Mouse (Mus musculus): ENCODE measurements at regions not wholly inside any gene's neighbourhood (a gene's known extent, or its start where the extent isn't known, plus 50 kb on each side); places are given as distances from the start of the nearest gene placed in this dataset.

- 33% methylated on average over 5 of the region's 5 CpGs for WGBS
- Histone ChIP-seq H3K4me3 (ENCODE audit: low read depth, low read length) (no peak overlapping the region), H3K36me3 (ENCODE audit: control insufficient read depth, insufficient read depth, low read length) (no peaks in the 10 kb centered on the region), H3K9me3 (ENCODE audit: control insufficient read depth, low read length) (no peaks in the 10 kb centered on the region), H3K27ac (ENCODE audit: low read depth, low read length) (no peak overlapping the region), H3K4me1 (replicated peaks; ENCODE audit: control insufficient read depth, insufficient read depth, low read length) (no peaks in the 10 kb centered on the region), H3K27me3 (ENCODE audit: control insufficient read depth, insufficient read depth, low read length) (no peaks in the 10 kb centered on the region), H3K9ac (ENCODE audit: low read depth, low read length) (no peak overlapping the region), H3K4me2 (replicated peaks; ENCODE audit: low read depth, low read length) (no peak overlapping the region)
- ATAC-seq (ENCODE audit: low FRiP score) (peak; percentile 80), DNase-seq (ENCODE audit: low spot score) (peak; percentile 40)
Measured at GRCm38 (mm10) chr16:71267191-71267590, 953.4 kb downstream of the Gbe1 start.
